Mouse (Mus musculus) MEL (cell line): ENCODE measurements around the gene Abcb6. TPM values are rescaled to one million over a fixed set of nuclear protein-coding genes. Genes with fewer than 3 reads are reported as not detected.

Experiments
- DNase-seq: peaks from one replicate; pipeline ENCODE4 v3.0.0; 2011; ENCODE audit warnings: low read depth, low spot score
- H3K27ac ChIP-seq: 2 replicates; pipeline ENCODE4 v1.5.1; 2012; ENCODE audit warnings: low read depth, mild to moderate bottlenecking, control low read depth, low read length, moderate library complexity; ENCODE audit not compliant: control insufficient read depth
- H3K27me3 ChIP-seq, 2 experiments: fragments of 150-350 bp in 1 of 2; sonication (generic) in 1 of 2; 2 replicates each; pipeline ENCODE4 v1.6.1; 2012; ENCODE audit warnings: low read length in 2 of 2, mild to moderate bottlenecking in 2 of 2, improper control_type of control experiment in 1 of 2, moderate library complexity in 1 of 2; ENCODE audit not compliant: insufficient read depth in 2 of 2, control insufficient read depth in 1 of 2
- H3K36me3 ChIP-seq, 2 experiments: 2 replicates each; pipeline ENCODE4 v1.6.1; 2012 to 2014; ENCODE audit warnings: low read length in 2 of 2, improper control_type of control experiment in 1 of 2, inconsistent platforms in 1 of 2, mild to moderate bottlenecking in 1 of 2; ENCODE audit not compliant: insufficient read depth in 2 of 2, control insufficient read depth in 1 of 2
- H3K4me1 ChIP-seq, 2 experiments: fragments of 150-350 bp in 1 of 2; sonication (generic) in 1 of 2; 2 replicates each; pipeline ENCODE4 v1.6.1; 2012; ENCODE audit warnings: low read length in 2 of 2, improper control_type of control experiment in 1 of 2, mild to moderate bottlenecking in 1 of 2; ENCODE audit not compliant: insufficient read depth in 2 of 2, control insufficient read depth in 1 of 2
- H3K4me3 ChIP-seq, 2 experiments: fragments of 150-350 bp in 1 of 2; sonication (generic) in 1 of 2; 2 replicates each; pipeline ENCODE4 v1.5.1; 2012; ENCODE audit warnings: low read depth in 2 of 2, low read length in 2 of 2, mild to moderate bottlenecking in 2 of 2, moderate library complexity in 2 of 2, control low read depth in 1 of 2, improper control_type of control experiment in 1 of 2; ENCODE audit not compliant: control insufficient read depth in 1 of 2, insufficient read depth in 1 of 2
- H3K79me2 ChIP-seq: 2 replicates; pipeline ENCODE4 v1.6.1; 2012; ENCODE audit warnings: mild to moderate bottlenecking, low read length, moderate library complexity; ENCODE audit not compliant: control insufficient read depth, poor library complexity, insufficient read depth
- H3K9ac ChIP-seq: 2 replicates; pipeline ENCODE4 v1.6.1; 2012; ENCODE audit warnings: low read depth, mild to moderate bottlenecking, control low read depth, low read length, moderate library complexity; ENCODE audit not compliant: control insufficient read depth, poor library complexity, severe bottlenecking
- H3K9me3 ChIP-seq: fragments of 150-350 bp; sonication (generic); replicated peaks from 2 replicates; pipeline ENCODE4 v1.6.1; 2012; ENCODE audit warnings: mild to moderate bottlenecking, low read length, improper control_type of control experiment, moderate library complexity; ENCODE audit not compliant: insufficient read depth
- BHLHE40 ChIP-seq: IDR thresholded peaks from 2 replicates; pipeline ENCODE4 v1.6.1; 2012; ENCODE audit warnings: low read depth, mild to moderate bottlenecking, inconsistent platforms, low read length, improper control_type of control experiment, borderline replicate concordance
- CHD1 ChIP-seq: IDR thresholded peaks from 2 replicates; pipeline ENCODE4 v1.6.1; 2012; ENCODE audit warnings: low read depth, mild to moderate bottlenecking, inconsistent platforms, low read length, improper control_type of control experiment
- E2F4 ChIP-seq: IDR thresholded peaks from 2 replicates; pipeline ENCODE4 v1.6.1; 2011; ENCODE audit warnings: low read depth, low read length, improper control_type of control experiment, borderline replicate concordance
- ELF1 ChIP-seq: IDR thresholded peaks from 2 replicates; pipeline ENCODE4 v1.6.1; 2014; ENCODE audit warnings: low read depth, mild to moderate bottlenecking, inconsistent platforms, low read length, improper control_type of control experiment, moderate library complexity
- EP300 ChIP-seq, 2 experiments: IDR thresholded peaks; 2 replicates each; pipeline ENCODE4 v1.6.1; 2011; ENCODE audit warnings: improper control_type of control experiment in 2 of 2, low read length in 2 of 2, low read depth in 1 of 2, mild to moderate bottlenecking in 1 of 2
- ETS1 ChIP-seq: IDR thresholded peaks from 2 replicates; pipeline ENCODE4 v1.6.1; 2012; ENCODE audit warnings: low read depth, mild to moderate bottlenecking, inconsistent platforms, low read length, improper control_type of control experiment, moderate library complexity
- GABPA ChIP-seq: IDR thresholded peaks from 2 replicates; pipeline ENCODE4 v1.6.1; 2012; ENCODE audit warnings: low read depth, mild to moderate bottlenecking, inconsistent platforms, low read length, improper control_type of control experiment, moderate library complexity
- KAT2A ChIP-seq: conservative IDR thresholded peaks from 2 replicates; pipeline ENCODE4 v1.6.1; 2012; ENCODE audit warnings: low read depth, low read length, improper control_type of control experiment, inconsistent platforms
- MAFK ChIP-seq: IDR thresholded peaks from 2 replicates; pipeline ENCODE4 v1.6.1; 2011; ENCODE audit warnings: low read depth, mild to moderate bottlenecking, low read length, improper control_type of control experiment, borderline replicate concordance
- MAZ ChIP-seq: IDR thresholded peaks from 2 replicates; pipeline ENCODE4 v1.6.1; 2012; ENCODE audit warnings: low read depth, mild to moderate bottlenecking, inconsistent platforms, low read length, improper control_type of control experiment
- MEF2A ChIP-seq: IDR thresholded peaks from 2 replicates; pipeline ENCODE4 v1.6.1; 2014; ENCODE audit warnings: low read depth, mild to moderate bottlenecking, inconsistent platforms, low read length, improper control_type of control experiment; ENCODE audit not compliant: poor library complexity, insufficient replicate concordance, severe bottlenecking; ENCODE audit errors: extremely low read depth
- MXI1 ChIP-seq: IDR thresholded peaks from 2 replicates; pipeline ENCODE4 v1.6.1; 2011; ENCODE audit warnings: mild to moderate bottlenecking, low read depth, low read length, improper control_type of control experiment
- NELFE ChIP-seq: IDR thresholded peaks from 2 replicates; pipeline ENCODE4 v1.6.1; 2011; ENCODE audit warnings: low read depth, low read length, improper control_type of control experiment
- POLR2AphosphoS2 ChIP-seq: IDR thresholded peaks from 2 replicates; pipeline ENCODE4 v1.6.1; 2011; ENCODE audit warnings: low read length, improper control_type of control experiment
- POLR2AphosphoS5 ChIP-seq: IDR thresholded peaks from 2 replicates; pipeline ENCODE4 v1.6.1; 2012; ENCODE audit warnings: low read depth, borderline replicate concordance, mild to moderate bottlenecking, inconsistent platforms, low read length, moderate library complexity, mixed read lengths
- RAD21 ChIP-seq: IDR thresholded peaks from 2 replicates; pipeline ENCODE4 v1.6.1; 2011; ENCODE audit warnings: mild to moderate bottlenecking, low read depth, low read length, improper control_type of control experiment
- ZC3H11A ChIP-seq: IDR thresholded peaks from 2 replicates; pipeline ENCODE4 v1.6.1; 2012; ENCODE audit warnings: low read depth, mild to moderate bottlenecking, inconsistent platforms, low read length, improper control_type of control experiment
- ZMIZ1 ChIP-seq: IDR thresholded peaks from 2 replicates; pipeline ENCODE4 v1.6.1; 2012; ENCODE audit warnings: low read depth, mild to moderate bottlenecking, inconsistent platforms, low read length, improper control_type of control experiment, moderate library complexity
- ZNF384 ChIP-seq: IDR thresholded peaks from 2 replicates; pipeline ENCODE4 v1.6.1; 2012; ENCODE audit warnings: low read depth, mild to moderate bottlenecking, inconsistent platforms, low read length, improper control_type of control experiment
- polyA plus RNA-seq, 2 experiments: library from polyadenylated mRNA; stranded (reverse) in 1 of 2; unstranded in 1 of 2; fragments of >175 nt in 1 of 2; fragments of >200 nt in 1 of 2; gene quantifications; 2 replicates each; pipeline versions ENCODE4 v1.2.1 to v1.2.4; 2012; ENCODE audit warnings: low replicate concordance in 2 of 2, low read depth in 1 of 2; ENCODE audit not compliant: insufficient read length in 2 of 2, insufficient read depth in 1 of 2, missing spikeins in 1 of 2
- total RNA-seq: library from RNA; depleted of rRNA; stranded (reverse); fragments of 300-350 nt; gene quantifications from 2 replicates; pipeline ENCODE4 v1.2.3, GENCODE M21; 2012

The Abcb6 gene
- total and polyA plus RNA-seq, 3 experiments, result 73.5 to 84.4 TPM; not detected in 1

DNA sequence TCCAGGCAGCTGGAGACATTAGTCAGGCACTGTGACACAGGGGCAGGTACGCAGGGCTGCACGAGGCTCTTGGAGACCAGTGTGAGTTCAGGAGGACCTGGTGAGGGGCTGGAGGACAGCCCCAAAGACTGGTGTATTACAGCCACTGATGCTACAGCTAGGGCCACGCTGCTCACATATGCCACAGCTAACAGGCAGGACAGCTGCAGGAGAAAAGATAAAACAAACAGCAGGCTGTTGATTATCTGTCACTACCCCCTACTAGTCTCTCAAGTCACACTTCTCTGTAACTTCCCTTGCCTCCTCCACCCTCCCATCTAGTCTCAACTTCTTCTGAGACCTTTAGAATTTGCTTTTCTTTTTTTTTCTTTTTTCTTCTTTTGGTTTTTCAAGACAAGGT, 43.5 kb downstream of the Abcb6 start (continued):
- TF ChIP-seq KAT2A (no peak), ZC3H11A (no peak), NELFE (no peak)

DNA sequence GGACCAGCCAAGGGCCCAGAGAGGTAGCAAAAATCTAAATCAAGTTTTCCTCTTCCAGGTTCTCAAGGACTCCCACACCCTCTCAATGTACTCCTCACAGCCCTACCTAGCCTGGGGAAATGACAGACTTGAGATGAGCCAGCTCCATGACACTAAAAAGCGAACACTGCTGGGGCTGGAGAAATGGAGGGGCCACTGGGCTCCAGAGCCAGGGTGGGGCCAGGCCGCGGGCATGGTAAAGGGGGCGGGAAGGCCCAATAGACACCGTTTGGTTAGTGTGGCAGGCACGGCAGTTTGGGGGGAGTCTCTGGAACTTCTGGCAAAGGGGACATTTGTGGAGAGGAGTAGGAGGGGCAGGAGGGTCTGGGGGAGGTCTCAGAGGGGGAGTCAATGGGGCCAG, 43.9 kb downstream of the Abcb6 start:
- peaks cover 14 to 44% of the 10 kb centered on the region in 2 experiments for H3K4me1 ChIP-seq
- no peak for DNase-seq
- TF ChIP-seq ETS1, result no peak
- TF ChIP-seq GABPA, result no peak
- no peak for TF ChIP-seq MEF2A
- no peak for TF ChIP-seq E2F4
- no peak for TF ChIP-seq ELF1
- no peak for TF ChIP-seq ZMIZ1
- TF ChIP-seq RAD21, result no peak
- no peak; the same call in 1 of the 2 replicates for TF ChIP-seq MAZ
- no peak for TF ChIP-seq MXI1
- no peak for TF ChIP-seq BHLHE40
- TF ChIP-seq MAFK, result no peak
- H3K27ac ChIP-seq, result peak overlapping the region; percentile 90
- peak overlapping the region; percentile 48 for H3K9ac ChIP-seq
- H3K27me3 ChIP-seq, result no peaks in the 10 kb centered on the region
- H3K79me2 ChIP-seq, result peaks cover 17% of the 10 kb centered on the region
- no peaks in the 10 kb centered on the region for H3K9me3 ChIP-seq
- peaks cover 4 to 38% of the 10 kb centered on the region in 2 experiments; a peak in 3 of 4 replicates for H3K36me3 ChIP-seq
- H3K4me3 ChIP-seq, result no peak overlapping the region

DNA sequence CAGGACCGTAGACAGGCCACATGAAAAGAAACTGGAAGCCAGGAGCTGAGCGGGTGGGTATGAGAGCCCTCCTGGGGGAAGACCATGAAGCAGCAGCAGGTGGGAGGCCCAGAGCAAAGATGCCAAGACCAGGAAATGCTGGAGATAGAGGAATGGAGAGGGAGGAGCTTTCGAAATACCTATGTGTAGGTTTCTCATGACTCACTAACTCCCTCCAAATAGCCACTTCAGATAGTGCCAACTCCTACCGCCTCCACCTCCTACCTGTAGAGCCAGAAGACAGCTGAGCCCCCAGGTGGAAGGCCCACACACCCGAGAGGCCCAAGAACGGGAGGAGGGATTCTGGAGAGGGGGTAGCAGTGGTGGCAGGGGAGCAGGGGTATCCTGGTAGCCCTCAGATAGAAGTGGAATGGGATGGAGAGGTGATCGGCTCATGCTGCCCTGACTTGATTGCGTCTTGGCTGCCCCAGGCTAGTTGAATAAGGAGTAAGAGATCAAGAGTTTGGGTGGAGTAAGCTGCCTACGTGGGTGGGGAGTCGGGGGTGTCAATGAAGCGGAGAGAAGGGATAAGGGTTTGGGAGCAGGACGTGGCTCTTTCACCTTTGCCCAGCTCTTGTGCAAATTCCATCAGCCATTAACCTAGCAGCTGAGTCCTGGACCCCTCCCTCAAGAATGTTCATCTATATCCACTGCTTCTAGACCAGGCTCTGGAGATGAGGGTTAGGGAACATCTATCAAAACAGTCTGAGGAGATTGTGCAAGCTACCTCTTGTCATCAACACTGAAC, 46.6 kb downstream of the Abcb6 start, which contains the start of gene Slc23a3:
Slc23a3 (minus strand) TSS at position 470 of the 787 bp plus-strand sequence.
- Histone ChIP-seq H3K27me3 (no peaks in the 10 kb centered on the region), H3K36me3 (peaks cover 4 to 24% of the 10 kb centered on the region in 2 experiments; a peak in 3 of 4 replicates), H3K9ac (no peak within 1 kb of the TSS), H3K4me3 (no peak within 1 kb of the TSS), H3K4me1 (peaks cover 14 to 31% of the 10 kb centered on the region in 2 experiments), H3K27ac (no peak within 1 kb of the TSS), H3K9me3 (no peaks in the 10 kb centered on the region), H3K79me2 (no peaks in the 10 kb centered on the region)
- no peak for DNase-seq
- TF ChIP-seq RAD21 (no peak), EP300 (IDR thresholded peaks at IDR 0.05; ENCODE audit: low read depth in 1 of 2, low read length in 2 of 2) (no peak), ZNF384 (no peak), ZC3H11A (no peak), CHD1 (no peak), ELF1 (no peak), POLR2AphosphoS5 (no peak), POLR2AphosphoS2 (no peak)
